ENCODE assay signal across 24 mouse cellular contexts in genomic region chr1:132774959-132775358, GRCm38 (mm10). TPM values are rescaled to one million over a fixed set of nuclear protein-coding genes. Genes with fewer than 3 reads are reported as not detected.
DNase-seq lines count a peak whose midpoint lies in the region; ATAC-seq and TF ChIP-seq lines count a peak whose summit lies in the region.
"Had no signal": no experiment of that assay in that cellular context is flagged by ENCODE, and none has a peak within 500 bp of the region (broad histone marks: within the 10 kb centered on the region; RNA-seq: fewer than 3 reads in every experiment).

No protein-coding gene starts in this region.

- no peak overlapping the region for H3K27ac ChIP-seq in cerebellum, adult 2 months (ENCODE audit: insufficient read depth, low read length)
- no peak overlapping the region for H3K27ac ChIP-seq in forebrain, postnatal 0 days (ENCODE audit: low read depth, low read length)
- H3K27ac ChIP-seq in forebrain, embryonic 15.5 days (replicated peaks), result no peak overlapping the region
- no peak overlapping the region for H3K27ac ChIP-seq in hindbrain, postnatal 0 days
- no peak overlapping the region for H3K27ac ChIP-seq in hindbrain, embryonic 11.5 days (ENCODE audit: low read depth, low read length)
- H3K27ac ChIP-seq in midbrain, postnatal 0 days (ENCODE audit: low read depth, low read length), result no peak overlapping the region
- H3K27ac ChIP-seq in midbrain, embryonic 10.5 days (replicated peaks), result no peak overlapping the region
- H3K27ac ChIP-seq: embryonic facial prominence, embryonic 10.5 days; embryonic facial prominence, embryonic 12.5 days; forebrain, embryonic 10.5 days; forebrain, embryonic 12.5 days had no signal

- H3K4me2 ChIP-seq in forebrain, postnatal 0 days (ENCODE audit: low read depth), result no peak overlapping the region
- H3K4me2 ChIP-seq in forebrain, embryonic 15.5 days (replicated peaks), result no peak overlapping the region
- H3K4me2 ChIP-seq in hindbrain, postnatal 0 days (ENCODE audit: low read depth, low read length), result no peak overlapping the region
- H3K4me2 ChIP-seq in hindbrain, embryonic 11.5 days (replicated peaks; ENCODE audit: low read depth, low read length), result no peak overlapping the region
- no peak overlapping the region for H3K4me2 ChIP-seq in midbrain, postnatal 0 days (ENCODE audit: low read depth, low read length, poor library complexity, severe bottlenecking)
- H3K4me2 ChIP-seq: embryonic facial prominence, embryonic 12.5 days; forebrain, embryonic 12.5 days had no signal

- peaks cover 2% of the 10 kb centered on the region for H3K4me1 ChIP-seq in cerebellum, adult 2 months (ENCODE audit: control insufficient read depth, insufficient read depth, low read length)
- no peaks in the 10 kb centered on the region for H3K4me1 ChIP-seq in forebrain, postnatal 0 days (ENCODE audit: insufficient read depth)
- peaks cover 6% of the 10 kb centered on the region; the same call in 1 of the 2 replicates for H3K4me1 ChIP-seq in forebrain, embryonic 15.5 days
- H3K4me1 ChIP-seq in hindbrain, postnatal 0 days (ENCODE audit: insufficient read depth, low read length), result no peaks in the 10 kb centered on the region
- H3K4me1 ChIP-seq in hindbrain, embryonic 11.5 days (replicated peaks; ENCODE audit: control insufficient read depth, insufficient read depth, low read length), result no peaks in the 10 kb centered on the region
- no peaks in the 10 kb centered on the region for H3K4me1 ChIP-seq in midbrain, postnatal 0 days (ENCODE audit: insufficient read depth, low read length)
- no peaks in the 10 kb centered on the region for H3K4me1 ChIP-seq in midbrain, embryonic 10.5 days
- H3K4me1 ChIP-seq: embryonic facial prominence, embryonic 10.5 days; embryonic facial prominence, embryonic 12.5 days; forebrain, embryonic 10.5 days; forebrain, embryonic 12.5 days had no signal

- peak; percentile 69 to 78 for DNase-seq in cerebellum, postnatal 10 days
- no peak for DNase-seq in cerebellum, adult 2 months
- DNase-seq in forebrain, postnatal 0 days, result no peak
- DNase-seq in hindbrain, postnatal 0 days (ENCODE audit: low spot score), result peak; percentile 56
- no peak for DNase-seq in hindbrain, embryonic 11.5 days (ENCODE audit: low spot score)
- DNase-seq in midbrain, postnatal 0 days (ENCODE audit: low spot score), result peak; percentile 46
- DNase-seq in midbrain, embryonic 10.5 days (ENCODE audit: low spot score), result no peak
- DNase-seq: adrenal gland, adult 8-10 months; adrenal gland, postnatal 14 days; adrenal gland, postnatal 36 days; B cell, adult 2 months; cerebellum, adult 11-12 months; cerebellum, adult 9-10 months had no signal

- no peak overlapping the region for H3K4me3 ChIP-seq in cerebellum, adult 2 months (replicated peaks; ENCODE audit: insufficient read depth, low read depth, low read length)
- no peak overlapping the region for H3K4me3 ChIP-seq in forebrain, postnatal 0 days (ENCODE audit: low read depth, low read length)
- no peak overlapping the region for H3K4me3 ChIP-seq in forebrain, embryonic 15.5 days
- no peak overlapping the region for H3K4me3 ChIP-seq in hindbrain, postnatal 0 days (ENCODE audit: low read length)
- no peak overlapping the region for H3K4me3 ChIP-seq in hindbrain, embryonic 11.5 days (ENCODE audit: low read depth, low read length)
- no peak overlapping the region for H3K4me3 ChIP-seq in midbrain, postnatal 0 days (ENCODE audit: low read depth, low read length)
- H3K4me3 ChIP-seq in midbrain, embryonic 10.5 days, result no peak overlapping the region
- H3K4me3 ChIP-seq: embryonic facial prominence, embryonic 10.5 days; embryonic facial prominence, embryonic 12.5 days; forebrain, embryonic 10.5 days; forebrain, embryonic 12.5 days had no signal

- no peaks in the 10 kb centered on the region for H3K36me3 ChIP-seq in forebrain, postnatal 0 days (ENCODE audit: insufficient read depth)
- no peaks in the 10 kb centered on the region for H3K36me3 ChIP-seq in forebrain, embryonic 15.5 days
- no peaks in the 10 kb centered on the region for H3K36me3 ChIP-seq in hindbrain, postnatal 0 days (ENCODE audit: insufficient read depth, low read length)
- H3K36me3 ChIP-seq in hindbrain, embryonic 11.5 days (ENCODE audit: control insufficient read depth, insufficient read depth, low read length), result no peaks in the 10 kb centered on the region
- no peaks in the 10 kb centered on the region for H3K36me3 ChIP-seq in midbrain, postnatal 0 days (ENCODE audit: insufficient read depth, low read length)
- no peaks in the 10 kb centered on the region for H3K36me3 ChIP-seq in midbrain, embryonic 10.5 days
- H3K36me3 ChIP-seq: embryonic facial prominence, embryonic 10.5 days; embryonic facial prominence, embryonic 12.5 days; forebrain, embryonic 10.5 days; forebrain, embryonic 12.5 days; G1E had no signal

- no peak overlapping the region for H3K9ac ChIP-seq in forebrain, postnatal 0 days
- H3K9ac ChIP-seq in forebrain, embryonic 15.5 days (replicated peaks), result no peak overlapping the region
- no peak overlapping the region for H3K9ac ChIP-seq in hindbrain, postnatal 0 days (replicated peaks; ENCODE audit: low read length)
- H3K9ac ChIP-seq in hindbrain, embryonic 11.5 days (ENCODE audit: low read depth, low read length), result no peak overlapping the region
- no peak overlapping the region for H3K9ac ChIP-seq in midbrain, postnatal 0 days (replicated peaks; ENCODE audit: low read length, poor library complexity, severe bottlenecking)
- H3K9ac ChIP-seq: embryonic facial prominence, embryonic 12.5 days; forebrain, embryonic 12.5 days had no signal

- no peaks in the 10 kb centered on the region for H3K9me3 ChIP-seq in forebrain, postnatal 0 days (ENCODE audit: low read length)
- H3K9me3 ChIP-seq in forebrain, embryonic 15.5 days, result no peaks in the 10 kb centered on the region
- H3K9me3 ChIP-seq in hindbrain, postnatal 0 days (ENCODE audit: low read length), result no peaks in the 10 kb centered on the region
- H3K9me3 ChIP-seq in hindbrain, embryonic 11.5 days (ENCODE audit: control insufficient read depth, low read length), result no peaks in the 10 kb centered on the region
- no peaks in the 10 kb centered on the region for H3K9me3 ChIP-seq in midbrain, postnatal 0 days (ENCODE audit: low read length)
- no peaks in the 10 kb centered on the region for H3K9me3 ChIP-seq in midbrain, embryonic 10.5 days (replicated peaks)
- H3K9me3 ChIP-seq: embryonic facial prominence, embryonic 10.5 days; embryonic facial prominence, embryonic 12.5 days; forebrain, embryonic 10.5 days; forebrain, embryonic 12.5 days; G1E had no signal

- peak; percentile 73 for ATAC-seq in forebrain, postnatal 0 days
- ATAC-seq in forebrain, embryonic 15.5 days (replicated peaks), result no peak
- no peak for ATAC-seq in hindbrain, postnatal 0 days
- no peak for ATAC-seq in hindbrain, embryonic 11.5 days (ENCODE audit: low FRiP score)
- no peak for ATAC-seq in midbrain, postnatal 0 days (ENCODE audit: low FRiP score)
- ATAC-seq: activated CD4-positive, CD25-positive, alpha-beta regulatory T cell, adult 4 months; CD4-positive, CD25-positive, alpha-beta regulatory T cell, adult 4 months; forebrain, embryonic 14.5 days; Patski had no signal

- TF ChIP-seq POLR2A in cerebellum, adult 2 months (IDR thresholded peaks at IDR 0.05; ENCODE audit: borderline replicate concordance, insufficient read depth, low read length), result no peak

- no peak for TF ChIP-seq CTCF in cerebellum, adult 2 months (IDR thresholded peaks at IDR 0.05; ENCODE audit: borderline replicate concordance, insufficient read depth, low read depth, low read length)
- no peak for TF ChIP-seq CTCF in forebrain, postnatal 0 days (IDR thresholded peaks at IDR 0.05; ENCODE audit: low read depth)
- TF ChIP-seq CTCF in hindbrain, postnatal 0 days (IDR thresholded peaks at IDR 0.05; ENCODE audit: low read depth), result no peak
- TF ChIP-seq CTCF in midbrain, postnatal 0 days (IDR thresholded peaks at IDR 0.05), result no peak

- H3K27me3 ChIP-seq in cerebellum, adult 2 months (ENCODE audit: control insufficient read depth, insufficient read depth, low read length), result no peaks in the 10 kb centered on the region
- H3K27me3 ChIP-seq in forebrain, postnatal 0 days (ENCODE audit: insufficient read depth, low read length), result no peaks in the 10 kb centered on the region
- no peaks in the 10 kb centered on the region for H3K27me3 ChIP-seq in forebrain, embryonic 15.5 days
- H3K27me3 ChIP-seq in hindbrain, postnatal 0 days (ENCODE audit: insufficient read depth, low read length), result no peaks in the 10 kb centered on the region
- no peaks in the 10 kb centered on the region for H3K27me3 ChIP-seq in hindbrain, embryonic 11.5 days (ENCODE audit: control insufficient read depth, insufficient read depth, low read length)
- H3K27me3 ChIP-seq in midbrain, postnatal 0 days (ENCODE audit: insufficient read depth, low read length), result no peaks in the 10 kb centered on the region
- H3K27me3 ChIP-seq in midbrain, embryonic 10.5 days (ENCODE audit: low read depth, poor library complexity, severe bottlenecking), result no peaks in the 10 kb centered on the region; the same call in 1 of the 2 replicates
- H3K27me3 ChIP-seq: embryonic facial prominence, embryonic 12.5 days had no signal

- WGBS in cerebellum, adult 2 months, result 61% methylated on average over 6 of the region's 6 CpGs
- WGBS in forebrain, postnatal 0 days, result 68% methylated on average over 6 of the region's 6 CpGs
- 76% methylated on average over 6 of the region's 6 CpGs for WGBS in forebrain, embryonic 15.5 days
- 69% methylated on average over 6 of the region's 6 CpGs for WGBS in hindbrain, postnatal 0 days
- 84% methylated on average over 6 of the region's 6 CpGs for WGBS in hindbrain, embryonic 11.5 days
- 66% methylated on average over 6 of the region's 6 CpGs for WGBS in midbrain, postnatal 0 days
- 82% methylated on average over 6 of the region's 6 CpGs for WGBS in midbrain, embryonic 10.5 days

RNA-seq across cellular contexts. Expression of gene Nfasc, which starts 33.4 kb away (rescaled TPM):
- 120 and 122 TPM in 2 replicates for polyA plus RNA-seq in cerebellum, adult 2 months (2012; rRNA removed)
- total RNA-seq in forebrain, postnatal 0 days (2014; rRNA removed), result 42.2 and 55.2 TPM in 2 replicates
- polyA plus RNA-seq in forebrain, postnatal 0 days (2015; fragmentation: Nextera tagmentation; extraction: Ambion mirVana), result 21.4 and 32.7 TPM in 2 replicates
- polyA plus RNA-seq in forebrain, embryonic 15.5 days (2015; fragmentation: Nextera tagmentation; extraction: Ambion mirVana), result 51.5 and 59.0 TPM in 2 replicates
- 69.6 and 74.6 TPM in 2 replicates for total RNA-seq in hindbrain, postnatal 0 days (2014; rRNA removed)
- 26.5 and 30.5 TPM in 2 replicates for polyA plus RNA-seq in hindbrain, postnatal 0 days (2015; fragmentation: Nextera tagmentation; extraction: Ambion mirVana)
- 26.9 and 38.0 TPM in 2 replicates for polyA plus RNA-seq in hindbrain, embryonic 11.5 days (2014; fragmentation: Nextera tagmentation; extraction: Ambion mirVana)
- 59.2 and 66.7 TPM in 2 replicates for total RNA-seq in midbrain, postnatal 0 days (2014; rRNA removed)
- polyA plus RNA-seq in midbrain, postnatal 0 days (2015; fragmentation: Nextera tagmentation; extraction: Ambion mirVana), result 28.6 and 32.7 TPM in 2 replicates
- 14.5 and 19.7 TPM in 2 replicates for polyA plus RNA-seq in midbrain, embryonic 10.5 days (2016; fragmentation: Nextera tagmentation; extraction: Ambion mirVana)
- total RNA-seq: CH12.LX had no signal
- polyA plus RNA-seq: activated CD4-positive, CD25-positive, alpha-beta regulatory T cell, adult 4 months; CD4-positive, CD25-positive, alpha-beta regulatory T cell, adult 4 months; G1E; Patski had no signal

Comparison
In these comparisons a context has a peak if more than half of its experiments do, and no peak if none do; other contexts are left out.
1. DNase-seq: peak in cerebellum, postnatal 10 days (2 of 2), hindbrain, postnatal 0 days (single experiment) and midbrain, postnatal 0 days (single experiment); none in cerebellum, adult 2 months (0 of 2), forebrain, postnatal 0 days (single experiment), hindbrain, embryonic 11.5 days (single experiment) and midbrain, embryonic 10.5 days (single experiment).